Mouse (Mus musculus): ENCODE measurements around the gene Fam98c. TPM values are rescaled to one million over a fixed set of nuclear protein-coding genes. Genes with fewer than 3 reads are reported as not detected.

The Fam98c gene
- polyA plus RNA-seq, 1 experiment from 2014 or later: 33.6 TPM

- Histone ChIP-seq H3K4me3 (ENCODE audit: low read depth, low read length) (no peak overlapping the region), H3K36me3 (ENCODE audit: control insufficient read depth, insufficient read depth, low read length) (peaks cover 25% of the 10 kb centered on the region), H3K4me1 (ENCODE audit: control insufficient read depth, insufficient read depth, low read length) (peaks cover 17% of the 10 kb centered on the region), H3K4me2 (ENCODE audit: low read depth, low read length) (no peak overlapping the region), H3K9me3 (ENCODE audit: control insufficient read depth, low read length) (no peaks in the 10 kb centered on the region), H3K27me3 (ENCODE audit: control insufficient read depth, insufficient read depth, low read length) (peaks cover 29% of the 10 kb centered on the region), H3K9ac (replicated peaks; ENCODE audit: low read depth, low read length) (no peak overlapping the region), H3K27ac (ENCODE audit: low read depth, low read length) (no peak overlapping the region)
- no peak for ATAC-seq (ENCODE audit: low read depth)
- WGBS: 27% methylated on average over 31 of the region's 32 CpGs
Observed at GRCm38 (mm10) chr7:29172390-29173016, 16.5 kb upstream of the Fam98c start.

- Histone ChIP-seq H3K9me3 (ENCODE audit: control insufficient read depth, low read length) (no peaks in the 10 kb centered on the region), H3K27me3 (ENCODE audit: control insufficient read depth, insufficient read depth, low read length) (peaks cover 29% of the 10 kb centered on the region), H3K27ac (ENCODE audit: low read depth, low read length) (no peak overlapping the region), H3K4me3 (ENCODE audit: low read depth, low read length) (peak overlapping the region; percentile 68), H3K36me3 (ENCODE audit: control insufficient read depth, insufficient read depth, low read length) (peaks cover 25% of the 10 kb centered on the region), H3K9ac (replicated peaks; ENCODE audit: low read depth, low read length) (no peak overlapping the region), H3K4me1 (ENCODE audit: control insufficient read depth, insufficient read depth, low read length) (peaks cover 18% of the 10 kb centered on the region), H3K4me2 (ENCODE audit: low read depth, low read length) (peak overlapping the region; percentile 60; the same call in 1 of the 2 replicates)
- 6% methylated on average over 34 of the region's 34 CpGs for WGBS
- no peak for ATAC-seq (ENCODE audit: low read depth)
Observed at GRCm38 (mm10) chr7:29171562-29172097, 15.6 kb upstream of the Fam98c start.

GRCm38 (mm10) chr7:29170755-29171561, 14.9 kb upstream of the Fam98c start:
- peaks cover 29% of the 10 kb centered on the region for H3K27me3 ChIP-seq (ENCODE audit: control insufficient read depth, insufficient read depth, low read length)
- no peaks in the 10 kb centered on the region for H3K9me3 ChIP-seq (ENCODE audit: control insufficient read depth, low read length)
- no peak overlapping the region for H3K9ac ChIP-seq (replicated peaks; ENCODE audit: low read depth, low read length)
- H3K36me3 ChIP-seq (ENCODE audit: control insufficient read depth, insufficient read depth, low read length): peaks cover 22% of the 10 kb centered on the region
- under 1% methylated on average over 42 of the region's 43 CpGs for WGBS
- no peak overlapping the region for H3K27ac ChIP-seq (ENCODE audit: low read depth, low read length)
- ATAC-seq (ENCODE audit: low read depth): no peak
- H3K4me3 ChIP-seq (ENCODE audit: low read depth, low read length): peak overlapping the region; percentile 68
- peaks cover 18% of the 10 kb centered on the region for H3K4me1 ChIP-seq (ENCODE audit: control insufficient read depth, insufficient read depth, low read length)
- peak overlapping the region; percentile 60 for H3K4me2 ChIP-seq (ENCODE audit: low read depth, low read length)

GRCm38 (mm10) chr7:29170066-29170754, 14.2 kb upstream of the Fam98c start, which contains the start of the genes Ggn and Spred3:
TSS of gene Ggn (plus strand) at chr7:29170210.
TSS of gene Spred3 (minus strand) at chr7:29170411.
- Histone ChIP-seq H3K27ac (ENCODE audit: low read depth, low read length) (peak within 1 kb of the TSS; percentile 78), H3K4me2 (ENCODE audit: low read depth, low read length) (peak within 1 kb of the TSS; percentile 60), H3K27me3 (ENCODE audit: control insufficient read depth, insufficient read depth, low read length) (peaks cover 29% of the 10 kb centered on the region), H3K4me1 (ENCODE audit: control insufficient read depth, insufficient read depth, low read length) (peaks cover 18% of the 10 kb centered on the region), H3K36me3 (ENCODE audit: control insufficient read depth, insufficient read depth, low read length) (peaks cover 14% of the 10 kb centered on the region), H3K4me3 (ENCODE audit: low read depth, low read length) (peak within 1 kb of the TSS; percentile 68), H3K9ac (replicated peaks; ENCODE audit: low read depth, low read length) (peak within 1 kb of the TSS; percentile 74), H3K9me3 (ENCODE audit: control insufficient read depth, low read length) (no peaks in the 10 kb centered on the region)
- peak; percentile 56 for ATAC-seq (ENCODE audit: low read depth)
- under 1% methylated on average over 30 of the region's 30 CpGs for WGBS

GRCm38 (mm10) chr7:29169231-29170065, 13.4 kb upstream of the Fam98c start:
- peak overlapping the region; percentile 74 for H3K9ac ChIP-seq (replicated peaks; ENCODE audit: low read depth, low read length)
- H3K27me3 ChIP-seq (ENCODE audit: control insufficient read depth, insufficient read depth, low read length): peaks cover 29% of the 10 kb centered on the region
- H3K4me2 ChIP-seq (ENCODE audit: low read depth, low read length): peak overlapping the region; percentile 60
- under 1% methylated on average over 34 of the region's 39 CpGs for WGBS
- peaks cover 18% of the 10 kb centered on the region for H3K4me1 ChIP-seq (ENCODE audit: control insufficient read depth, insufficient read depth, low read length)
- no peaks in the 10 kb centered on the region for H3K9me3 ChIP-seq (ENCODE audit: control insufficient read depth, low read length)
- ATAC-seq (ENCODE audit: low read depth): peak; percentile 80
- peak overlapping the region; percentile 68 for H3K4me3 ChIP-seq (ENCODE audit: low read depth, low read length)
- H3K27ac ChIP-seq (ENCODE audit: low read depth, low read length): peak overlapping the region; percentile 78
- H3K36me3 ChIP-seq (ENCODE audit: control insufficient read depth, insufficient read depth, low read length): peaks cover 11% of the 10 kb centered on the region

DNA sequence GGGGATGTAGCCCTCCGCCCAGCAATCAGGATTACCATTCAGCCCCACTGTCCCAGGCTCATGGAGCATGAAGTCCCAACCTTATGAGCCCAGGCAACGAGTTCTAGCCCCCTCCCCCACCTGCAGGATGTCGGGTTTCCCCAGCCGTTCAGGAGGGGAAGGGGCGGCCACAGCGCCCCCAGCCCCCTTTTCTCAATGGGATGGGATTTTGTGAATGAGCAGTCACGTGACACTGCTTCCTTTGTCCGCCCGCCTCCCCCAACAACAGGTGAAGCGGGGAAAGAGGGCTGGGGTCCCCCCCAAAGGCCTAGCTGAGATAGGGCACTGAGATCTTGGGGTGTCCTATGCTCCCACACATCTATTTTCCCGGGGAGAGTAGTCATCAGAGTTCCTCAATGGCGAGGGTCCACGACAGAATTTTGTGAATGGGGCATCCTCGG, 12.8 kb upstream of the Fam98c start:
- WGBS: 0% methylated on average over 14 of the region's 14 CpGs
- peaks cover 18% of the 10 kb centered on the region for H3K4me1 ChIP-seq (ENCODE audit: control insufficient read depth, insufficient read depth, low read length)
- peak overlapping the region; percentile 60 for H3K4me2 ChIP-seq (ENCODE audit: low read depth, low read length)
- peaks cover 26% of the 10 kb centered on the region for H3K27me3 ChIP-seq (ENCODE audit: control insufficient read depth, insufficient read depth, low read length)
- peak overlapping the region; percentile 68 for H3K4me3 ChIP-seq (ENCODE audit: low read depth, low read length)
- H3K27ac ChIP-seq (ENCODE audit: low read depth, low read length): peak overlapping the region; percentile 78
- peaks cover 9% of the 10 kb centered on the region for H3K36me3 ChIP-seq (ENCODE audit: control insufficient read depth, insufficient read depth, low read length)
- peak overlapping the region; percentile 74 for H3K9ac ChIP-seq (replicated peaks; ENCODE audit: low read depth, low read length)
- no peaks in the 10 kb centered on the region for H3K9me3 ChIP-seq (ENCODE audit: control insufficient read depth, low read length)
- ATAC-seq (ENCODE audit: low read depth): peak; percentile 29

GRCm38 (mm10) chr7:29168121-29168695, 12.2 kb upstream of the Fam98c start:
- no peaks in the 10 kb centered on the region for H3K9me3 ChIP-seq (ENCODE audit: control insufficient read depth, low read length)
- WGBS: under 1% methylated on average over 10 of the region's 10 CpGs
- H3K27me3 ChIP-seq (ENCODE audit: control insufficient read depth, insufficient read depth, low read length): peaks cover 20% of the 10 kb centered on the region
- H3K27ac ChIP-seq (ENCODE audit: low read depth, low read length): peak overlapping the region; percentile 78; the same call in 1 of the 2 replicates
- H3K4me2 ChIP-seq (ENCODE audit: low read depth, low read length): peak overlapping the region; percentile 60
- peaks cover 18% of the 10 kb centered on the region for H3K4me1 ChIP-seq (ENCODE audit: control insufficient read depth, insufficient read depth, low read length)
- no peak for ATAC-seq (ENCODE audit: low read depth)
- H3K4me3 ChIP-seq (ENCODE audit: low read depth, low read length): peak overlapping the region; percentile 68
- peaks cover 3% of the 10 kb centered on the region; the same call in 1 of the 2 replicates for H3K36me3 ChIP-seq (ENCODE audit: control insufficient read depth, insufficient read depth, low read length)
- peak overlapping the region; percentile 74 for H3K9ac ChIP-seq (replicated peaks; ENCODE audit: low read depth, low read length)

GRCm38 (mm10) chr7:29167656-29168055, 11.6 kb upstream of the Fam98c start:
- 0 out of 2 replicates have a peak, but pooled peaks cover 3% of the 10 kb centered on the region for H3K36me3 ChIP-seq (ENCODE audit: control insufficient read depth, insufficient read depth, low read length)
- ATAC-seq (ENCODE audit: low read depth): no peak
- H3K4me2 ChIP-seq (ENCODE audit: low read depth, low read length): peak overlapping the region; percentile 60
- H3K9me3 ChIP-seq (ENCODE audit: control insufficient read depth, low read length): no peaks in the 10 kb centered on the region
- H3K27ac ChIP-seq (ENCODE audit: low read depth, low read length): no peak overlapping the region
- 17% methylated on average over 19 of the region's 19 CpGs for WGBS
- peak overlapping the region; percentile 68; the same call in 1 of the 2 replicates for H3K4me3 ChIP-seq (ENCODE audit: low read depth, low read length)
- peak overlapping the region; percentile 39; the same call in 1 of the 2 replicates for H3K9ac ChIP-seq (replicated peaks; ENCODE audit: low read depth, low read length)
- peaks cover 18% of the 10 kb centered on the region for H3K4me1 ChIP-seq (ENCODE audit: control insufficient read depth, insufficient read depth, low read length)
- peaks cover 16% of the 10 kb centered on the region for H3K27me3 ChIP-seq (ENCODE audit: control insufficient read depth, insufficient read depth, low read length)
